Mouse (Mus musculus): Measurements from ENCODE around the gene Hspb7. TPM values are rescaled to one million over a fixed set of nuclear protein-coding genes. Genes with fewer than 3 reads are reported as not detected.

The Hspb7 gene
- polyA plus RNA-seq, 1 experiment from 2014 or later: 8.0 TPM

DNA sequence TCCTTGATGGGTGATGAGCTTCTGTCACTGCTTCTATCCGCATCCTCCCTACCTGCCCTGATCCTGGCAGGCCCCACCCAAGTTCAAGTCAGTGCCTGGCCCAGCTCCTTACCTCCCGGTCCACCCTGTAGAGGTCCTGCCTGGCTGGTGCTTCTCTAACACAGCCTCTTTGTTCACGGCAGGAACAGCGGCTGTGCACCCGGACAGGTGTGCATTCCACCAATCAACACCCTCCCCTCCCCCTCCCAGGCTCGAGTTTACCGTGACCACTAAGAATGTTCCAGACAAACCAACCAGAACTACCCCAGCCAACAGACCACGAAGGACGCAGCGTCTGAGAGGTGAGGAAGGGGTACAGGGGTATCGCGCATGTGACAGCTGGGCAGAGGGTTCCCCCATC lies 22.0 kb upstream of the Hspb7 start, which contains the start of gene Clcnka:
Gene Clcnka (minus strand): TSS at position 180 of the 400 bp plus-strand sequence.
- Histone ChIP-seq H3K27me3 (replicated peaks; ENCODE audit: control insufficient read depth, insufficient read depth, low read length) (no peaks in the 10 kb centered on the region), H3K36me3 (ENCODE audit: control insufficient read depth, insufficient read depth) (no peaks in the 10 kb centered on the region), H3K4me3 (ENCODE audit: low read depth, low read length) (no peak within 1 kb of the TSS), H3K4me2 (replicated peaks; ENCODE audit: low read depth) (no peak within 1 kb of the TSS), H3K9ac (ENCODE audit: low read depth, low read length) (no peak within 1 kb of the TSS), H3K27ac (ENCODE audit: low read depth, low read length) (no peak within 1 kb of the TSS), H3K4me1 (replicated peaks; ENCODE audit: control insufficient read depth, insufficient read depth, low read length) (no peaks in the 10 kb centered on the region), H3K9me3 (ENCODE audit: control insufficient read depth) (no peaks in the 10 kb centered on the region)
- TF ChIP-seq CTCF (IDR thresholded peaks at IDR 0.05; ENCODE audit: low read depth): no peak
- ATAC-seq: no peak
- 50% methylated on average over 12 of the region's 12 CpGs for WGBS

DNA sequence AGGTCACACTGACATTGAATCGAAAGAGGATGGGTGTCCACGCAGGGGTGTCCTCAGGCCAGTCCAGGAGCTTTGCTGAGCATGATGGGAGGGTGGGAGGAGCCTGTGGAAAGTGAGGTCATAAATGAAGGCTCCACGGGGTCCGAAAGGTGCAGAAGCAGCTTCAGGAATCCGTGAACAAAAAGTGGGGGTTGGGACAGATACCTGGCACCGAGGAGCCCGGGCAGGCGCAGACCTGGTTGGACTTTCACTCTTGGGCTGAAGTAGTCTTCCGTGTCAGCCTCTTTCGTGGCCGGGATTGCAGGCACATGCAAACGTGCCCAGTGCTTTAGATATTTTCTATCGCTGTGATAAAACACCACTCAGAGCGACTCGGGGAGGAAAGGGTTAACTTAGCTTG lies 20.4 kb upstream of the Hspb7 start:
- H3K9me3 ChIP-seq (ENCODE audit: control insufficient read depth): no peaks in the 10 kb centered on the region
- no peak overlapping the region for H3K9ac ChIP-seq (ENCODE audit: low read depth, low read length)
- no peak overlapping the region for H3K4me3 ChIP-seq (ENCODE audit: low read depth, low read length)
- no peaks in the 10 kb centered on the region for H3K4me1 ChIP-seq (replicated peaks; ENCODE audit: control insufficient read depth, insufficient read depth, low read length)
- no peak overlapping the region for H3K27ac ChIP-seq (ENCODE audit: low read depth, low read length)
- 86% methylated on average over 15 of the region's 15 CpGs for WGBS
- H3K27me3 ChIP-seq (replicated peaks; ENCODE audit: control insufficient read depth, insufficient read depth, low read length): no peaks in the 10 kb centered on the region
- H3K36me3 ChIP-seq (ENCODE audit: control insufficient read depth, insufficient read depth): no peaks in the 10 kb centered on the region
- no peak for ATAC-seq
- no peak for TF ChIP-seq CTCF (IDR thresholded peaks at IDR 0.05; ENCODE audit: low read depth)
- H3K4me2 ChIP-seq (replicated peaks; ENCODE audit: low read depth): no peak overlapping the region

DNA sequence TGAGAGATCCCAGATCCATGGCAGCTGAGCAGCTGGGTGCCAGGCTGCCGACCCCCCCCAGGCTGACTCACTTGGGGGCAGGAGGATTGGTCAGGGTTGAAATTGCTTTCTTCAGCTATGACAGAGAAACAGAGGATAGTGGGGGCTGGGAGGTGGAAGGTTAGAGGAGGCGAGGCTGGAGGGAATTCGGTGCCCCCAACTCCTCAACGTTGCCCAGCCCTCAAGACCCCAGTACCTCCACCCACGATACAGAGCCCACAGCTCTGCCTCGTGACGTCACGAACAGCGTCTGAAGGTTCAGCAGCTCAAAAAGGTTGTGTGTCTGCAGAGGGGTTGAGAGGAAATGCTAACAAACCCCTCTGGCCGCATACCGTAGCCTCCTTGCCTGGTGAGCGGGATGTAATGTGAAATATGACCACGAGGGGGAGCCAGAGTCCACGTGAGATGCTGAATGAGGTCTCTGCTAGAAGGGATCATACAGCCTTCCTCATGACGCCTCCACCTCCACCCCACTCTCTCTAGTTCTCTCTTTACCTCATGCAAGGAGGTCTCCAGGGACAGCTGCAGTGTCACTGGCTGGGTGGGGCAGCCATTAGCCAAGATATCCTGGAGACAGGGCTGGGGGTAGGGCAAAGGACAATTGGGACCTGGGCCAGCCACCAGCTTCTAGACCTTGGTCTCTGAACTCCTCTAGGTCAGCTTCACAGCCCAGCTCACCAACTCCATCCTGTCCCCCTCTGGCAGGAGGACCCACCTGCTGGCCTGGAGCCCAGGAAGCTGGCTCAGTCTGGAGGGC lies 15.9 kb upstream of the Hspb7 start:
- peak; percentile 99 for TF ChIP-seq CTCF (IDR thresholded peaks at IDR 0.05; ENCODE audit: low read depth)
- Histone ChIP-seq H3K4me2 (replicated peaks; ENCODE audit: low read depth) (peak overlapping the region; percentile 39), H3K4me3 (ENCODE audit: low read depth, low read length) (0 out of 2 replicates have a peak overlapping the region, but pooled peaks have one; percentile 1), H3K27me3 (replicated peaks; ENCODE audit: control insufficient read depth, insufficient read depth, low read length) (no peaks in the 10 kb centered on the region), H3K9me3 (ENCODE audit: control insufficient read depth) (no peaks in the 10 kb centered on the region), H3K4me1 (replicated peaks; ENCODE audit: control insufficient read depth, insufficient read depth, low read length) (no peaks in the 10 kb centered on the region), H3K27ac (ENCODE audit: low read depth, low read length) (no peak overlapping the region), H3K36me3 (ENCODE audit: control insufficient read depth, insufficient read depth) (no peaks in the 10 kb centered on the region), H3K9ac (ENCODE audit: low read depth, low read length) (no peak overlapping the region)
- peak; percentile 62 for ATAC-seq
- 14% methylated on average over 15 of the region's 15 CpGs for WGBS

DNA sequence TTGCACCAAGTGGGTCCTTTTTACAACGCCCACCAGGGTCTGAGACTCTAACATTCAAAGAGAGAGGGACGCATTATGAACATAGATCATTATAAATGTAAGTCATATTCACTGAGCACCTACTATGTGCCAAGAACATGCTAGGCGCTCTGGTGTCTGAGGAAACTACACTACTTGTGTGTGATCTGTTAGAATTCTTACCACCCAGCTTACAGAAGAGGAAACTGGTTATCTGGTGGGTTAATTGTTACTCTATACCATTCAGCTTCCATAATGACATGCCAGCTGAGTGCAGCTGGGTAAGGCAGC lies 15.3 kb upstream of the Hspb7 start:
- H3K36me3 ChIP-seq (ENCODE audit: control insufficient read depth, insufficient read depth): no peaks in the 10 kb centered on the region
- no peak for TF ChIP-seq CTCF (IDR thresholded peaks at IDR 0.05; ENCODE audit: low read depth)
- no peak overlapping the region for H3K9ac ChIP-seq (ENCODE audit: low read depth, low read length)
- ATAC-seq: no peak
- H3K4me3 ChIP-seq (ENCODE audit: low read depth, low read length): no peak overlapping the region
- H3K4me1 ChIP-seq (replicated peaks; ENCODE audit: control insufficient read depth, insufficient read depth, low read length): no peaks in the 10 kb centered on the region
- H3K4me2 ChIP-seq (replicated peaks; ENCODE audit: low read depth): no peak overlapping the region
- no peaks in the 10 kb centered on the region for H3K27me3 ChIP-seq (replicated peaks; ENCODE audit: control insufficient read depth, insufficient read depth, low read length)
- 80% methylated on average over 3 of the region's 3 CpGs for WGBS
- no peaks in the 10 kb centered on the region for H3K9me3 ChIP-seq (ENCODE audit: control insufficient read depth)
- no peak overlapping the region for H3K27ac ChIP-seq (ENCODE audit: low read depth, low read length)

DNA sequence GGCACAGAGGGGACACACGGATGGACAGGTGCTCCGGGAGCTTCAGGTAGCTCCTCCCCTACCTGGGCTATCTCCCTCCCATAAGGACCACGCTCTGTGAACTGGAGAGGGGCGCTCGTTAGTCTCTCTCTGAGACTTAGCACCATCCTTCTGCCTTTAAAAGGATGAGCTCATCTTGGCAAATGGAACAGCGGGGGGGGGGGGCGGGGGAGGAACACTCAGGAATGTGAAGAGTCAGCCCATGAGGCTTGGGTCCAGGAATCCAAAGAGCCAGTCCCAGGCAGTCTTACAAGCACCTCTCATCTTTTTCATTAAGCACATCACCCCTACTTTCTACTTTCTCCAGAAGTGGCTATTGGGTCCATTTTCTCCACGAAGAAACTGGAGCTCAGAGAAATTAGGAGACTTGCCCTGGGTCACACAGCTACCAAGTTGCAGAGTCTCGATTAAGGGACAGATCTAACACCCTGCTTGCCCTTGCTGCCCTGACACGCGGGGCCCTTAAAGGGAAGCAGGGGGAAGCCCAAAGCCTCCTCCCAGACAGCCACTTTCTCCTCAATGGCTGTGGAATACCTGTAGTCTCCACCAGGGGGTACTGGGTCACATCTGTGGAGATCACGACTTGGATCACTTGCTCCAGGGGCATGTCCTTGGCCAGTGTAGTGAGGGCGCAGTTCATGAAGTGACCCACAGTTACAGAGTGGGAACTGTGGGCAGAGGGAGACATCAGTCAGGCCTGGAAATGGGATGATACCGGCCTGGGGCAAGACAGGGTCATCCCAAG lies 13.9 kb upstream of the Hspb7 start:
- H3K9me3 ChIP-seq (ENCODE audit: control insufficient read depth): no peaks in the 10 kb centered on the region
- 41% methylated on average over 14 of the region's 14 CpGs for WGBS

DNA sequence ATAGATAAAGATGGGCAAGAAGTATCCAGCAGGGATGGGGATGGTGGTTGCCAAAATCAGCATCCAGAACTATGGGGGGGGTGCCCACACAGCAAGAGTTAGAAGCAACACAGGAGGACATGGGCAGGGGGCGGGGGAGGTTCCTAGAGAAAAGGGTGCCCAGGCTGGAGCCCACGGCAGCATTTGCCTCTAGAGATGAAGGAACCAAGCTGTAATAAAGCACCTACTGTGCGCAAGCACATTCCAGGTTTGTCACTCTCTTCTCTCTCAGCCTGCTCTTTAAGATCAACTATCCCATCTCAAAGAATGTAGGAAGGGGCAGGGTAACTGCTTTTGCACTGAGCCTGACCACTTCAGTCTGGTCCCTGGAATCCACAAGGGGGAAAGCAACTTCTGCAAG lies 12.0 kb upstream of the Hspb7 start:
- no peaks in the 10 kb centered on the region for H3K4me1 ChIP-seq (replicated peaks; ENCODE audit: control insufficient read depth, insufficient read depth, low read length)
- no peaks in the 10 kb centered on the region for H3K27me3 ChIP-seq (replicated peaks; ENCODE audit: control insufficient read depth, insufficient read depth, low read length)
- H3K9me3 ChIP-seq (ENCODE audit: control insufficient read depth): no peaks in the 10 kb centered on the region
- 89% methylated on average over 3 of the region's 3 CpGs for WGBS
- H3K36me3 ChIP-seq (ENCODE audit: control insufficient read depth, insufficient read depth): no peaks in the 10 kb centered on the region
- H3K9ac ChIP-seq (ENCODE audit: low read depth, low read length): no peak overlapping the region
- H3K4me2 ChIP-seq (replicated peaks; ENCODE audit: low read depth): no peak overlapping the region
- ATAC-seq: no peak
- TF ChIP-seq CTCF (IDR thresholded peaks at IDR 0.05; ENCODE audit: low read depth): no peak
- no peak overlapping the region for H3K4me3 ChIP-seq (ENCODE audit: low read depth, low read length)
- H3K27ac ChIP-seq (ENCODE audit: low read depth, low read length): no peak overlapping the region

More for the DNA sequence above, 13.9 kb upstream of the Hspb7 start:
- Histone ChIP-seq H3K4me2 (replicated peaks; ENCODE audit: low read depth) (no peak overlapping the region), H3K9ac (ENCODE audit: low read depth, low read length) (no peak overlapping the region), H3K4me3 (ENCODE audit: low read depth, low read length) (no peak overlapping the region), H3K27ac (ENCODE audit: low read depth, low read length) (no peak overlapping the region), H3K4me1 (replicated peaks; ENCODE audit: control insufficient read depth, insufficient read depth, low read length) (no peaks in the 10 kb centered on the region), H3K36me3 (ENCODE audit: control insufficient read depth, insufficient read depth) (no peaks in the 10 kb centered on the region), H3K27me3 (replicated peaks; ENCODE audit: control insufficient read depth, insufficient read depth, low read length) (no peaks in the 10 kb centered on the region)
- peak; percentile 89 for TF ChIP-seq CTCF (IDR thresholded peaks at IDR 0.05; ENCODE audit: low read depth)
- peak; percentile 29; the same call in 1 of the 2 replicates for ATAC-seq

Data from intestine, postnatal 0 days (tissue).